Mouse (Mus musculus) liver, postnatal 0 days (tissue): ENCODE data around the gene Rilp.

Source experiments
- CTCF ChIP-seq: sonication (generic); IDR thresholded peaks from 2 replicates; pipeline ENCODE4 v1.5.1; 2016; ENCODE audit warnings: antibody characterized with exemption, low read depth
- EP300 ChIP-seq: IDR thresholded peaks from 2 replicates; pipeline ENCODE4 v1.6.1; 2016; ENCODE audit warnings: antibody characterized with exemption, low read depth, mild to moderate bottlenecking

GRCm38 (mm10) chr11:75561410-75561791, 51.5 kb downstream of the Rilp start:
- TF ChIP-seq CTCF (no peak), EP300 (no peak)
